Mouse (Mus musculus): ENCODE data around the gene Zbed4. TPM values are rescaled to one million over a fixed set of nuclear protein-coding genes. Genes with fewer than 3 reads are reported as not detected.
"Not testable (repeated sequence)": the region's sequence is repeated elsewhere in the genome, so short reads cannot be mapped to it uniquely, and the experiment has no call there.

Gene Zbed4
- total and polyA plus RNA-seq, 3 experiments, result 53.2 to 57.9 TPM; not detected in 1

GRCm38 (mm10) chr15:88761551-88761950 lies 10.1 kb downstream of the Zbed4 start (continued):
- TF ChIP-seq MAX (IDR thresholded peaks at IDR 0.05; ENCODE audit: low read length) (no peak), RAD21 (IDR thresholded peaks at IDR 0.05; ENCODE audit: low read depth, low read length) (no peak), GATA1 (IDR thresholded peaks at IDR 0.05; ENCODE audit: low read depth, low read length) (peak; percentile 71), ELF1 (IDR thresholded peaks at IDR 0.05; ENCODE audit: low read depth, low read length) (no peak), NRF1 (IDR thresholded peaks at IDR 0.05; ENCODE audit: insufficient read depth, low read depth, low read length, poor library complexity, severe bottlenecking) (no peak), KAT2A (conservative IDR thresholded peaks at IDR 0.05; ENCODE audit: low read depth, low read length) (no peak), UBTF (IDR thresholded peaks at IDR 0.05; ENCODE audit: borderline replicate concordance, insufficient read depth, low read depth, low read length) (no peak), ETS1 (IDR thresholded peaks at IDR 0.05; ENCODE audit: low read depth, low read length) (peak; percentile 51), MXI1 (IDR thresholded peaks at IDR 0.05; ENCODE audit: low read depth, low read length) (0 out of 2 replicates have a peak, but pooled peaks have one; percentile 18), TCF12 (IDR thresholded peaks at IDR 0.05; ENCODE audit: low read depth, low read length) (peak; percentile 77; the same call in 1 of the 2 replicates), JUND (IDR thresholded peaks at IDR 0.05; ENCODE audit: low read depth, low read length) (no peak), CTCF (IDR thresholded peaks at IDR 0.05 in 2 of 3, conservative IDR thresholded peaks at IDR 0.05 in 1 of 3; ENCODE audit: control insufficient read depth in 1 of 3, insufficient read depth in 1 of 3, low read depth in 2 of 3, low read length in 3 of 3, poor library complexity in 1 of 3, severe bottlenecking in 1 of 3) (no peak), NELFE (IDR thresholded peaks at IDR 0.05; ENCODE audit: low read depth, low read length) (no peak), BHLHE40 (IDR thresholded peaks at IDR 0.05; ENCODE audit: borderline replicate concordance, low read depth, low read length) (peak; percentile 92), ZMIZ1 (IDR thresholded peaks at IDR 0.05; ENCODE audit: low read depth, low read length) (no peak), E2F4 (IDR thresholded peaks at IDR 0.05; ENCODE audit: borderline replicate concordance, low read depth, low read length) (no peak), MEF2A (IDR thresholded peaks at IDR 0.05; ENCODE audit: extremely low read depth, insufficient replicate concordance, low read depth, low read length, poor library complexity, severe bottlenecking) (peak; percentile 86; the same call in 1 of the 2 replicates), POLR2A (IDR thresholded peaks at IDR 0.05; ENCODE audit: control insufficient read depth in 1 of 2, insufficient read depth in 1 of 2, low read depth in 1 of 2, low read length in 2 of 2, poor library complexity in 1 of 2) (no peak), SIN3A (IDR thresholded peaks at IDR 0.05; ENCODE audit: low read length) (peak; percentile 34; the same call in 1 of the 2 replicates), TAL1 (IDR thresholded peaks at IDR 0.05; ENCODE audit: low read length) (peak; percentile 58), MYC (IDR thresholded peaks at IDR 0.05; ENCODE audit: low read depth, low read length) (no peak), MAZ (IDR thresholded peaks at IDR 0.05; ENCODE audit: low read depth, low read length) (no peak)

DNA sequence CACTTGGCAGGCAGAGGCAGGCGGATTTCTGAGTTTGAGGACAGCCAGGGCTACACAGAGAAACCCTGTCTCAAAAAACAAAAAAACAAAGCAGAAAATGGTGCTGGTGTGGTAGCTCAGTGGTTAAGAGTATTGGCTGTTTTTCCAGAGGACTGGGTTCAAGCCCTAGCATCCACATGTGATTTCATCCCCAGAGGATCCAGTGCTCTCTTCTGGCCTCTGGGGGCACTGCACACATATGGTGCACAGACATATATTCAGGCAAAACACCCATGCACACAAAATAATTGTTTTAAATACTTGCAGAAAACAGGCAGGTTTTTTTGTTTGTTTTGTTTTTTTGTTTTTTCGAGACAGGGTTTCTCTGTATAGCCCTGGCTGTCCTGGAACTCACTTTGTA lies 14.7 kb downstream of the Zbed4 start:
- not testable (repeated sequence) for H3K27ac ChIP-seq (ENCODE audit: control insufficient read depth, low read depth, low read length); H3K9ac ChIP-seq (ENCODE audit: control insufficient read depth, low read depth, low read length, poor library complexity, severe bottlenecking); H3K79me2 ChIP-seq (ENCODE audit: control insufficient read depth, insufficient read depth, low read length, poor library complexity); H3K27me3 ChIP-seq (ENCODE audit: control insufficient read depth in 1 of 2, insufficient read depth in 2 of 2, low read length in 2 of 2); H3K4me3 ChIP-seq (ENCODE audit: control insufficient read depth in 1 of 2, insufficient read depth in 1 of 2, low read depth in 2 of 2, low read length in 2 of 2); H3K9me3 ChIP-seq (replicated peaks; ENCODE audit: insufficient read depth, low read length); H3K4me1 ChIP-seq (ENCODE audit: control insufficient read depth in 1 of 2, insufficient read depth in 2 of 2, low read length in 2 of 2)
- peak; percentile 55 for DNase-seq (ENCODE audit: low read depth, low spot score)
- peak in 2 of 3 experiments; percentile 39 to 53; a peak in 5 of 6 replicates for TF ChIP-seq CTCF (IDR thresholded peaks at IDR 0.05 in 2 of 3, conservative IDR thresholded peaks at IDR 0.05 in 1 of 3; ENCODE audit: control insufficient read depth in 1 of 3, insufficient read depth in 1 of 3, low read depth in 2 of 3, low read length in 3 of 3, poor library complexity in 1 of 3, severe bottlenecking in 1 of 3)
- peaks cover 7 to 29% of the 10 kb centered on the region in 2 experiments for H3K36me3 ChIP-seq (ENCODE audit: control insufficient read depth in 1 of 2, insufficient read depth in 2 of 2, low read length in 2 of 2)
